Mouse (Mus musculus): ENCODE data around the gene Fam216b.

The Fam216b gene

DNA sequence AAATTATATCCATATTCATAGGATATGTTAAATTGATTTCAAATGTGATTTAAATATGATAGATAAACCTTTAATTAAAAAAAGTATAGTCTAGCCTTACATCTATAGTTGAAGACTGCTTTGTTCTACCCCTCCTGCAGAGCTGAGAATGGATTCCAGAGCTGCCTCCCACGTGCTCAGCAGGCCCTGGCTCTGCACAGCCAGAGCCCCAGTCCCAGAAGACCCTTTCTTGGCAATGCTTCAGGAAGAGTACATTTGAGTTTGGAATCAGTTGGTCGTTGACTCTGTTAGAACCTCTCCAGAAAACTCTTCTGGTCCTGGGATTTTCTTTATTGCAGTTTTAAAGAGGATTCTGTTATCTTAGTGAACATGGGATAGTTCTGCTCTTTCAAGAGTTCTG, 45.7 kb downstream of the Fam216b start:
- no peak for DNase-seq (ENCODE audit: low read depth, low spot score)

- no peak for DNase-seq (ENCODE audit: low read depth, low spot score)
Observed at GRCm38 (mm10) chr14:78041886-78042526, 46.8 kb downstream of the Fam216b start.

GRCm38 (mm10) chr14:78040643-78041042, 48.2 kb downstream of the Fam216b start:
- DNase-seq (ENCODE audit: low read depth, low spot score): no peak

DNA sequence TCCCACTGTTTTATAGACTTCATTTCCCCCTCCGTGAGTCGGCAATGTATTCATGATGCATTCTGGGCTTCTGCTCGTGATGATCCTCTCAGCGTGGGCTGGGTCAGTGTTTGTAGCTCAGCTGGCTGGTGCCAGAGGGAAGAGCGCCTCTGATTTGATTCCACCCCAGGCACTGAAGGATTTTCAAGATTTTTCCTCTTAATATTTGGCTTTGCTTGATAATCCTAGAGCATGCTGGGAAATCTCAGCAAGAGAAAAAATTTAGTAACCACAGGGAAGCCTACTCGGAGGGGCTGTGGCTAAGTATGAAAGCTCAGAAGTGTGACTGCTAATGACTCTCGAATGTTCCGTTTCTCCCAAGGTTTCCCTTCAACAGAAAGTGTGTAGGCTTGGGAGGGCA, 49.9 kb downstream of the Fam216b start:
- DNase-seq (ENCODE audit: low read depth, low spot score): no peak
